Mouse (Mus musculus) kidney, adult 18-20 months (tissue): ENCODE measurements around the gene Ubr2.

ENCODE experiments used
- DNase-seq: peaks from one replicate; pipeline ENCODE4 v3.0.0; 2021

Ubr2 gene

DNA sequence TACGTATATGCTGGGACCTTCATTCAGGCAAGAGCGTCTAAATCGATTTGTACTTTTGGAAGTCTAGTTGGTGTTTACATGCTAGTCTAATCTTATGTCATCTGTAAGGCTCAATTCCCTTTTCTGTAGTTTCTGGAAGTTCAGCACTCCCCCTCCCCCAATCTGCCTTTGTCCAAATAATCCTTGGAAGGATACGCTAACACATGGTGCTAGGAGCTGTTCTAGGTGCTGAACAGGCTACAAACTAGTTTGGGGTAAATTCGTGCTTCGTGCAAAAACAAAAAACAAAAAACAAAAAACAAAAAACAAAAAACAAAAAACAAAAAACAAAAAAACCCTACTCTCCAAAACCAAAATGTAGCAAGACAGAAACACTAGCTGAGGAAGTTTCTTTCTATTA, 89.5 kb downstream of the Ubr2 start:
- DNase-seq = no peak

DNA sequence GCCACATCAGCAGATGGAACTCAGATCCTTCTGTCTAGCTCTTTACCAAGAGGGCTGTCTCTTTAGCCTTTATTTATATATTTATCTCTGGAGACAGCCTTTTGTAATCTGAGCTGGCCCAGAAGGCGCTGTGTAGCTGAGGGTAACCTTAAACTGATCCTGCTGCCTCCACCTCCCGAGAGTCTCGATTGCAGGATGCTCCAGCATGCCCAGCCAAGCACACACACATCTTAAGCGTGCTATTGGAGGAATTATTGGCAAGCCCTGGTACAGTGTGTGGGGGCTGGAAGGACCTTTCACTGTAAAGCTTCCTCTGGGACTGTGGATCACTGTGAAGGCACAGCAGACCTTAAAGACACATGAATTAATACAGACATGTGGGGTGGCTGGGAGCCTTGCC, 91.4 kb downstream of the Ubr2 start:
- DNase-seq = no peak

DNA sequence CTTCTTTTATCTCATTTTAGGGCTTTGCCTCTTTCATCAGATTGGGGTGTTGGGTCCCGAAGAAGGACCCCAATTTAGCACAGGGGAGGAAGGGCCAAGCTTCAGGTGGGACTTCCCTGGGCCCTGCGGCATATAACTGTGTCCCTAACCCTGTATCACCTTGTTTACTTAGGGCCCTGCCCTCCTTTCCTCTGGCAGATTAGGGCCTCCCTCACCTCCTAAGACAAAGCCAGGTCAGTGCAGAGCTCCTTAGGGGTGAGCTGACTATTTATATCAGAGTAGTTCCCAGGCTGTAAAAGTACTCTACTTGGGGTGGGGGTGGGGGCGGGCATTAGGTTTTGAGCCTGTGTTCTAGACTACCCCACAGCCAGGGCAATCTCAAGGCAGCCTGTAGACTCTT, 95.2 kb downstream of the Ubr2 start:
- DNase-seq = no peak

DNA sequence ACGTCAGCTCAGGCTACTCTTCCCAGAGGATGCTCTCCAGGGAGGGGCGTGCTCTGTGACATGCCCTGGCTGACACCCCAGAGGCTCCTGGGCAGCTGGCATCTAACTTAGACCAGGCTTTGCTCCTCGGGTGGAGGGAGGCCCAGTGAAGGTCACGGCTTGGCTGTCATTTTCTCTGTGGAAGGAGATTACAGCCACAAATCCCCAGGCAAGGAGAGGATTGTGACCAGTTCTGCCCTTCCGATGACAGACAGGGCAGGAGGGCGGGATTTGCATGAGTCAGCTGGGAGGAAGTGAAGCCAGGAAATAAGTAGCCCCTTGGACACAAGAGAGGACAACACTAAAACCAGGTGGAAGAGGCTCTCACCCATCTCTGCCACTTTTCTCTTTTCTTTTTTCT, 98.0 kb downstream of the Ubr2 start:
- DNase-seq = no peak

DNA sequence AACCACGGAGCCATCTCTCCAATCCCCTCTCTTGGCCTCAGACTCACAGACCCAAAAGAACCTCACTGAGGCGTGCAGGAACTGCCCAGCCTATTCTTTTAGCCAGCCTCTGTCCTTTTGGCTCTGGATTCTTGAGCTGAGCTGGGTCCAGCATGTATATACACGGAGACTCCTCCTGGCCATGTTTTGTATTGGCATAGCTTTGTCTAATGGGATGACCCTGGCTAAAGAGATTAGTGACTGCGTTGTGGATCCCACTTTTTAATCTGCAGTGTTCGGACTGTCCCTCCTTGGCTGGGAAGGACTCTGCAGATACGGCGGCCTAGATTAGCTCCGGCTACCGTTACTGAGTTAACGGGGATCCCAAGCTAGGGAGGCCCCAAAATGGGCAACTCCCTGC, 100.2 kb downstream of the Ubr2 start, which contains the start of gene Prph2:
TSS of gene Prph2 (plus strand) at position 274 of the 400 bp plus-strand sequence.
- no peak for DNase-seq

DNA sequence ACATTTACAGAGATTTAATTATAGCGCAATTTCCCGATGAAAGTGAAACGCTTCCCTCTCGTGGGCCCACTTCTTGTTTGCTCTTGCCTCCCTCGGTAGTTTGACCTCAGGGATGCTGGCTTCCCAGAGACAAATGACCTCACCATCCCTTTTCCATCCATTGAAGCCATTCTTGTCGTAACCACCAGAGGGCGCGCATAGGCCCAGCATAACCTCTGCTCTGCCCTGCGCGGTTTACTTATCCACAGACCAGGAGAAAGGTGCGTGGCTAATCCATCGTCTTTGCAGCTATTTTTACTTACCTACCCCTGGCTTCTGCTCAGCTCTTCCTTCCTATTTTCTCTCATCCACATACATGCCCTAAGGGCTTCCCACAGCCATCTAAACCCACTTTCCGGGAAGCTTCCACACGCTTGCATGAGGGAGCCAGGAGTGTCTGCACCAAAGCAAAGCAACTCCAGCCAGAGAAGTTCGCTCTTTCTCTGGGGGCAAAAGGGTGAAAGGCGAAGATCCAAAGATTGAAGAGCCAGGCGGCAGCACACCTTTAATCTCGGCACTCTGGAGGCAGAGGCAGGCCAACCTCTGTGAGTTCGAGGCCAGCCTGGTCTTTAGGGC, 106.4 kb downstream of the Ubr2 start:
- DNase-seq = peak; percentile 81

DNA sequence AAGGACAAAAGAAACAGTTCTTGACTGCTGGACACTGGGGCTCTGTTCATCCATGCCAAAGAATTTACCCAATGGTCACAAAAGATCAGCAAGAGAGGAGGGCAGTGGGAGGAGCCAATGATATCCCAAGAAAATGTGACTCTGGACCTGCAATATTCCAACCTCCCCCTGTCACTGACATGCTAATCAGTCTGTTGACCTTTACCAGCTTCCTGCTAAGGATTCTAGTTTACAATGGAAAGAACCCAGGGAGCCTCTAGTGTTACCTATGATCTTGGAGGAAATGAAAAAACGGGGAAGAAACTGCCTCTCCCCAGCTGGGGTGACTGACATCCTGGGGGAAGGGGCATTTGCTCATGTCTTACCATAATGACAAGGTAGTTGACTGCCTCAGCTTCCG, 109.4 kb downstream of the Ubr2 start:
- no peak for DNase-seq

DNA sequence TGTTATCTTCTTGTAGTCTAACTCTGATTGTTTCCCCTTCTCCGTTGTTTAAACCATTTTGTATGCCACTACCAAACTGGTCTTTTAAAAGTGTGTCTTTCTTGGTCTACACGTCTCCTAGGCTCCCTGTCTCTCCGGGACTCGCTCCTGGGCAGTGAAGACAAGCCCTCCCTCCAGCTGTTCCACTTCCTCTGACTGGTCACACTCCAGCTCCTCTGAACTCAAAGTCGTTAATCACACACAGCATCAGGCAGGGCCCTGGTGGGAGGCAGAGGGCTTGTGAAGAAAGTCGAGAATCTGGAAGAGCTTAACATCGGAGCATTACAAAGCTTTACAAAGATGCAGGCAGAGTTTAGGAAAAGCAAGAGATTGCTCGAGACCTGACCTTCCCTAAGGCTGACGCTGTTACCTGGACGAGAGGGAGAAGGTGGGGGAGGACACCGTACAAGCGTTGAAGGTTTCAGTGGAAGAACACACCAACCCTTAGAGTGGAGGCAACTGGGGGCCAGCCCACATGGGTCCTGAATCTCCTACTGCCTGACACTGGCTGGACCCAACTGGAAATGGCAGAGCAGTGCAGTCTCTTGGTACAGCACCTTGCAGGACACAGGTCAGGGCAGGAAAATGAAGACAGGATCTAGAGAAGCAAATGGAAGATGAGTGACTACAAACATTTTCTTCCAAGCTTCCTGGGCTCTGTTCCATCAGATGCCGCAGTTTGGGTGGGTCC, 113.0 kb downstream of the Ubr2 start:
- no peak for DNase-seq

DNA sequence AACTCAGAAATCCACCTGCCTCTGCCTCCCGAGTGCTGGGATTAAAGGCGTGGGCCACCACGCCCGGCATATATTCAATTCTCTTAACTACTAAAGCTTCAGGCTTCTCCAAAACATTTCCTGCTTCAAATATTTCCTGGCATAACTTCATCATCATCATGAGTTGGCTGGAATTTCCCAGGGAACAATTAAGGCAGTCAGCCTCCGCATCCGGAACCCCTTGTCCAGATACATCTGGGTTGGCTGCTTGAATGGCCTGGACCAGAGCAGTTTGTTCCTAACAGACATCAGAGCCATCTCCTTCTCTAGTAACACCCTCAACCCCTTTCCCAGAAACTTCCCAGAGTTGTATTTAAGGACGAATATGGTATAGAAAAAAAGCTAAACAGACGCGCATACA, 114.9 kb downstream of the Ubr2 start:
- no peak for DNase-seq

DNA sequence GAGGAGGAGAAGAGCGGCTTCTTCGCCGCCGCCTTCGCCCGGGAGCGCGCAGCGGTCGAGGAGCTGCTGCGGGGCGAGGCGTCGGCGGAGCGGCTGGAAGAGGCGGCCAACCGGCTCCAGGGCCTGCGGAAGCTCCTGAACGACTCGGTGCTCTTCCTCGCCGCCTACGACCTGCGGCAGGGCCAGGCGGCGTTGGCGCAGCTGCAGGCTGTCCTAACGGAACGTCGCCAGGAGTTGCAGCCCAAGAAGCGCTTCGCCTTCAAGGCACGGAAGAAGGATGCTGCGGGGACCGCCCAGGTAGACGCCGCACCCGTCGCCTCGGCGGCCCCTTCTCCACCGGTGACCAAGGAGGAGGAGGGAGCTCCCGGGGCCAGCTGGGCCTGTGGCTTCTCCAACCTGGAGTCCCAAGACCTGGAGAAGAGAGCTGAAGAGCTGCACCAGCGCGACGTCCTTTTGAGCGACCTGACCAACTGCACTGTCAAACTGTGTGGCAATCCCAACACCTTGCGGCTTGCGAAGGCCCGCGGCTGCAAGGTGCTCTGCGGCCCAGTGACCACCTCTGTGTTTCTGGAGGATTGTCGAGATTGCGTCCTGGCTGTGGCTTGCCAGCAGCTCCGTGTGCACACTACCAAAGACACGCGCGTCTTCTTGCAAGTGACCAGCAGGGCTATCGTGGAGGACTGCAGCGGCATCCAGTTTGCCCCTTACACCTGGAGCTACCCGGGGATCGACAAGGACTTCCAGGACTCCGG, 119.3 kb downstream of the Ubr2 start:
- peak; percentile 62 for DNase-seq

DNA sequence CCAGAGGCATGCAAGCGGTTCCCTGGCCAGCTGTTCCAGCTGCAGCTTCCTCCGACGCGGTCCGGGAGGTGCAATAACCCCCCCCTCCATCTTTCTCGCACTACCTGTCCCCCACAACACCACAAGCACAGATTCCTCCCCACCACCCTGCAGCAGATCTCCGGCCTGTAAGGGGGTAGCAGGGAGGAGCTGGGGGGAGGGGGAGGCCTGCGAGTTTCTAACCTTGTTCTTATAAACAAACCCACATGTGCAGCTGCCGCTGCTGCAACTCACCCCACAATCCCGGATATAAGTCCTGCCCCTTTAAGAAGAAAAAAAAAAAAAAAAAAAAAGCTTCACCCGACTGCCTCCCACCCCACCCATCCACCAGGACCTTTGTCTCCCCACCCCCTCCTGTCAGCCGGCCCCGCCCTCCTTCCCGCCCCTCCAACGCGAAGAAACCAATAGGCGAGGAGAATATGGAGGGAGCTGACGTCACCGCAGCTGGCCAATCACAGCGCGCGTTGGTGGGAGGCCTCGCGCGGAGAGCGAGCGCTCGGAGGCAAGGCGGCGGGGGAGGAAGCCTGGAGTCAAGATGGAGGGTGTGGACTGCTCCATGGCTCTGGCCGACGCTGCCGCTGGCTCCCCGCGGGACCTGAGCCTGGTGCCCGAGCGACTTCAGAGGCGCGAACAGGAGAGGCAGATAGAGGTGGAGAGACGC, 120.1 kb downstream of the Ubr2 start, which contains the start of gene Tbcc:
TSS of gene Tbcc (plus strand) at position 569 of the 700 bp plus-strand sequence.
- peak; percentile 95 for DNase-seq

DNA sequence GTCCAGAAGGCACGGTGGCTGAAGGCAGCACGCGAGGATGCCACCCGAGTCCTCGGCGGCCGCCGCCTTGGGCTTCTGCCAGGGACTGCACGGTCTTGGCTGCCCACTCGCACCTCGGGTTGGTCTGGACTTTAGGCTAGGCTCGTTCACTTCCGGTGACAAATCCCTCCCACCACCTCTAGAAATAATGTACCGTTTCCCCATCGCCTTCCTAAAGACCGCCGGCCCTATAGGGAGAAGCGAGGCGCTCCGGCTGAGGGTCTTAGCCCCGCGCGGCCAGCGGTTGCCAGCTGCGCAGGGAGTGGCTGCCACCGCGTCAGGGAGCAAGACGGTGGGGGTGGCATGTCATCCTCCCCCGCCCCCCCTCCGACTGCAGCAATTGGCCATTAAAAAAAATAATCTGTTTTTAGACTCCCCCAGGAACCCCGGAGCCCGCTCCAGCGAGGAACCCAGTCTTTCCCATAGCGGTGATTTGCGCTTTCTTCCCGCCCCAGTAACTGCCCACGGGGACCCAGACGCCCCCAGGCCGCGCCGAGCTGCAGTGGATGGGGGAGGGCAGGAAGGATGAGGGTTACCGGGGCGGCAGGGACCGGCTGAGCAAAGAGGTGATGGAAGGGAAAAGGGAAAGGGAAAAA, 120.8 kb downstream of the Ubr2 start:
- DNase-seq = peak; percentile 87

DNA sequence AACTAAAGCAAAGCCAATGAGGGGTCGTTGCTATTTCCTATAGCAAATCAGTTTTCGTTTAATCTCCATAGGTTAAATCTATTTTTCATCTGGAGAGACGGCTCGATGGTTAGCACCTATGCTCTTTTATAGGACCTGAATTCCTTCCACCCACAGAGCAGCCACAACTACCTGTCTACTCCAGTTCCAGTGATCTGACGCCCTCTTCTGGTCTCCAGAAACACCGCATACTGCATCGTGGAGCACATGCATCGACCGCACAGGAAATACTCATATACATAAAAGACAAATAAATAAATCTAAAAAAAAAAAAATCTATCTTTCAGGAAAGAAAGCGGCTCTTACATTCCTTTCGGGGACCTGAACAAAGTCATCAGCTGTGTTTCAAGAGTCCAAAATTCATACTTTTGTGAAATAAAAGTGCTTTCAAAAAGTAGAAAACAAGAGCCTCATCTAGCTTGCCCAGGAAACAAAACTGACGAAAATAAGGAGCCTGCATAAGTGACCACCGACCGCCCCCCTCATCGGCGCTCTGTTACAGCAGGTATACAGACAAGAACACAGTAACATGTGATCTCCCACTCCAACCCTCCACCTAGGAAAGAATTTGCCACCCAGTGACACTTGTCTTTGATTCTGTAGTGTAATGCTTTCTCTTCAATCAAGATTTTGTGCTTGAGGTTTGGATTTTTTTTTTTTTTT, 121.7 kb downstream of the Ubr2 start:
- peak; percentile 52 for DNase-seq

DNA sequence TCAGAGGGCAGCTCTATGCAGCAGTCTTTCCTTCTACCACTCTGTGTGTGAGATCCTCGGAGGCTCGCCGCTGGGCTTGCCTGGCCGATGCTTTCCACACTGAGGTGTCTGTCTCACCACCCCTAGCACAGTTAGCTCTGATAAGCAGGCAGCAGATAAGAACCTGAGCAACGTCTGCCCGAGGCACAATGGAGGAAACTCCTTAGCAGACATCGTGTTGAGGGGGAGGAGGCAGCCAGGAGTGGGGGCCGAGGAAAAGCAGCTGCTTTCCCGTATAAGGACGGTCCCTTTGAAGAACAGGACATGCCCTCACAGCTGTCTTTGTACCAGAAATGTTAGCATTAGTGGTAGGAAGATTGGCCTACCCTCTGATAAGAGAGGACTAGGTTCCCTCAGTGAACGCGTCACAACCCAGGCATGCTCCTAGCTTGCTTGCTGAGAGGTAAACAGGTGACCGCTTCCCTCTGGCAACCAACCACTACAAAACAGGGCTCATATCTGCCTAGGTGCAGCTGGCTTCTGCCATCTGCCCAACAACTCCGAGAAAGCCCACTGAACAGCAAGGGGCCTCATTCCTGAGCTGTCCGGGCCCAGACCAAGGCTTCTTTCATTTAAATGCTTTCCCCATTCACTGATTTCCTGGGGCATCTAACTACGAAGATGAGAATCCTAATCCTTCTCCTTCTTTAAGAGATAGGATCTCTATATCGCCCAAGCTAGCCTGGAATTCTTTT, 124.3 kb downstream of the Ubr2 start:
- no peak for DNase-seq

DNA sequence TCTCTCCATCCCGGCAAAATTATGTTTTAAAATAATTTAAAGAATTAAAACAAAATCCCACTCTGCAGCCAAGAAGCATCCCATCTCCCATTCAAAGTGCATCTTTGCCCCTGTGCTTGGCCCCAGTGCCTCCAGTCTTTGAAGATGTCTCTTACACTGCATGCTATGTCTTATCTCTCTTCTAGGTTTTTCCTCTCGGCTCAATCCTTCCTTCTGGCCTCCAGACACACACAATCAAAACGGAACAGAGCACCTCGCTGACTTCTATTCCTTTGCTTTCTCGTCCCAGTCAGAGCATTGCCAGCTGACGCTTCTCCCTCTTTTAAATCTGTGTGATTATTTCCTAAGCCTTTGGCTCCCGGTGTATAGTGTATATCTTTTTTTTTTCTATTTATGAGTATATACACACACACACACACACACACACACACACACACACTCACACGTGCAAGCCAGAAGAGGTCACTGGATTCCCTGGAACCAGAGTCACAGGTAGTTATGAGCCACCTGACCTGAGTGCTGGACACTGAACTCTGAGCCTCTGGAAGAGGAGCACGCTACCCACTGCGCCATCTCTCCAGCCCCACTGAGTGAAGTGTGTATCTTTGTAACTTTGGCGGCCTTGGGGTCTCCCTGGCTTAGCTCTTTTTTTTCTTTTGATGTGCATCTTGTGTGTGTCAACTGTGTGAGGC, 125.0 kb downstream of the Ubr2 start:
- no peak for DNase-seq

DNA sequence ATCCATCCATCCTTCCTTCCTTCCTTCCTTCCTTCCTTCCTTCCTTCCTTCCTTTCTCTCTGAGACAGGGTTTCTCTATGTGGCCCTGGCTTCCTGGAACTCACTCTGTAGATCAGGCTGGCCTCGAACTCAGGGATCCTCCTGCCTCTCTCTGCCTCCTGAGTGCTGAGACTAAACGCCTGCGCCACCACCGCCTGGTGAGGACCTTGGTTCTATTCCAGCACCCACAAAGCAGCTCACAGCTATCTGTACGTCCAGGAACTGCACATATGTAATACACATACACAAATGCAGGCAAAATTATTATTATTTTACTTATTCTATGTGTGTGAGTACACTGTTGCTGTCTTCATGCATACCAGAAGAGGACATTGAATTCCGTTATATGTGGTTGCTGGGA, 125.6 kb downstream of the Ubr2 start:
- DNase-seq = no peak

DNA sequence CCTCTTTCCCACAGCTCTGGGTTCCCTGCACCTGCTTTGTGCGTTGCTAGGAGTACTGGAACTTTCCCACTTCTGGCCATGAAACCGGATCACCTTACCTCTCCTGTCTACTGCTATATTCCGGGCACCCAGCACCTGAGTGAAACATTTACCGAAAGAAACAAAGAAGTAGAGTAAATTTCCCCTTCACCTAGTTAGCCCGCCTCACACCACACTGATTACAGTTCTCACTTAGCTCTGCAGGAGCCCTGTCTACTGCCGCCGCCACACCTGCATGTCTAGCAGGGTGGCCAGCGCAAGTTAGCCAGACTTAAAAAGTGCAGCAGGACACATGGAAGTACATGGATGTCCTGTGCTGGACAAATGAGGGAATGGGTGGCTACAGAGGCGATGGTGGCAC, 127.2 kb downstream of the Ubr2 start:
- peak; percentile 21 for DNase-seq

DNA sequence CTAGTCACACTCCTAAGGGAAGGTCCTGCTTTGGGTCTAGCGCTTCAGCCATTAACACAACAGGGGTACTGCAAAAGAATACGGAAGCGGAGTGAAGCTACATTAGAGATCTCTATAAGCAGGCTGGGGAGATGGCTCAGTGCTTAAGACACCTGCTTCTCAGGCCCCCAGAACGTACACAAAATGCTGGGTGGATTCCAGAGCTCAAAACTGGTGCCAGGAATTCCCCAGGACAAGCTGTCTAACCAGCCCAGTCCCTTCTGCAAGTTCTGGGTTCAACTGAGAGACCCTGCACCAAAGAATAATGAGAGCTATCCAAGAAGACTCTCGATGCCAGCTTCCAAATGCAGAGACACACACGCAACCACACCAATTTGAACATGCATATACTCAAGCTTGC, 128.6 kb downstream of the Ubr2 start:
- DNase-seq = no peak

DNA sequence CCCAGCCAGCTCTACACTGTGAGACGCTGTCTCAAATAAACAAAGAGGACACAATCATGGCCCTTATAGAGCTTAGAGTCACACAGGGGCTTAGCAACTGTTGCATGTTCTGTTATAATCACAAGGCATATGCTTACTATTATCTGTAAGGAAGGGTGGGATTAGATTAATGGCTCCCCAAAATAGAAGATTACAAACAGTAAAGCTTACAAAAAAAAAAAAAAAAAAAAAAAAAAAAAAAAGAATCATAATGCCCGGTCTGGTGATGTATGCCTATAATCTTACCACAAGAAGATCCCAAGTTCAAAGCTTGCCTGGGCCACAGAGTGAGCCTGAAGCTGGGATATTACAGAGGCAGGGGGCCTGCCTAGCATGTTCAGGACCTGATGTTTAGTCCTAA, 130.0 kb downstream of the Ubr2 start:
- no peak for DNase-seq

DNA sequence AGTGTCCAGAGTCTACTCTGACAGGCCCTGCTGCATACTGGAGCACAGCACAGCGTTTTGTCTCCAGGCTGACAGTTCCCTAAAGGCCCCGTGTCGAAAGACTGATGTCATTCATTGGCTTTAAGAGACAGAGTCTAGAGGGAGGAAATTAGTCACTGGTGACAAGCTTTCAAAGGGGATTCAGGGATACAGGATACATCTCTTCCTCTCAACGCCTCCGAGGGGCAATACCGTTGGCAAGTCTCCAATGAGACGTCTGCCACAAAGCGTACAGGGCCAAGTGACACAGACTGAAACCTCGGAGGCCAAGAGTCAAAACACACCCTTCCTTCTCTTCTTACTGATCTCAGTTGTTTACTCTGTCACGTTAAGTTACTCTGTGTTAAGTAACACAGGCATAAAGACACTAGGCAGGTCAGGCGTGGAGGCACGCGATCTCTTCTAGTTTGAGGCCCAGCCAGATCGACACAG, 130.5 kb downstream of the Ubr2 start:
- peak; percentile 37 for DNase-seq
